Mouse (Mus musculus) C2C12 (cell line): ENCODE measurements at regions not wholly inside any gene's neighbourhood (a gene's known extent, or its start where the extent isn't known, plus 50 kb on each side); places are given as distances from the start of the nearest gene placed in this dataset.

Experiments
- H3K27me3 ChIP-seq: one replicate; pipeline ENCODE4 v1.6.1; 2011; ENCODE audit not compliant: control insufficient read depth, insufficient read depth, insufficient read length
- H3K36me3 ChIP-seq: one replicate; pipeline ENCODE4 v1.6.1; 2011; ENCODE audit not compliant: control insufficient read depth, insufficient read depth
- H3K4me3 ChIP-seq: one replicate; pipeline ENCODE4 v1.5.1; 2011; ENCODE audit warnings: mild to moderate bottlenecking, control low read depth; ENCODE audit not compliant: poor library complexity, insufficient read depth, severe bottlenecking
- H3K79me2 ChIP-seq: one replicate; pipeline ENCODE4 v1.6.1; 2011; ENCODE audit not compliant: control insufficient read depth, insufficient read depth
- H3K79me3 ChIP-seq: one replicate; pipeline ENCODE4 v1.6.1; 2011; ENCODE audit warnings: low read depth, control low read depth
- H3ac ChIP-seq: one replicate; pipeline ENCODE3; 2011; ENCODE audit warnings: low read depth; ENCODE audit not compliant: control insufficient read depth, insufficient read length
- CEBPB ChIP-seq: IDR thresholded peaks from one replicate; pipeline ENCODE4 v1.6.1; 2011; ENCODE audit warnings: low read depth, mild to moderate bottlenecking, control low read depth, moderate library complexity
- CTCF ChIP-seq: IDR thresholded peaks from one replicate; pipeline ENCODE4 v1.5.1; 2011; ENCODE audit not compliant: control insufficient read depth, insufficient read depth, insufficient read length
- FOSL1 ChIP-seq: IDR thresholded peaks from one replicate; pipeline ENCODE4 v1.8.0; 2011; ENCODE audit warnings: mild to moderate bottlenecking, low read length; ENCODE audit not compliant: poor library complexity, insufficient read depth, severe bottlenecking
- MAX ChIP-seq: IDR thresholded peaks from one replicate; pipeline ENCODE4 v1.6.1; 2011; ENCODE audit warnings: mild to moderate bottlenecking, control low read depth
- MYOD1 ChIP-seq: IDR thresholded peaks from one replicate; pipeline ENCODE4 v1.6.1; 2011; ENCODE audit warnings: low read depth; ENCODE audit not compliant: control insufficient read depth, insufficient read length
- MYOG ChIP-seq: IDR thresholded peaks from one replicate; pipeline ENCODE4 v1.6.1; 2011; ENCODE audit not compliant: control insufficient read depth, insufficient read length; ENCODE audit errors: extremely low read depth
- USF1 ChIP-seq: IDR thresholded peaks from one replicate; pipeline ENCODE4 v1.6.1; 2011; ENCODE audit warnings: low read depth, mild to moderate bottlenecking, control low read depth, moderate library complexity

DNA sequence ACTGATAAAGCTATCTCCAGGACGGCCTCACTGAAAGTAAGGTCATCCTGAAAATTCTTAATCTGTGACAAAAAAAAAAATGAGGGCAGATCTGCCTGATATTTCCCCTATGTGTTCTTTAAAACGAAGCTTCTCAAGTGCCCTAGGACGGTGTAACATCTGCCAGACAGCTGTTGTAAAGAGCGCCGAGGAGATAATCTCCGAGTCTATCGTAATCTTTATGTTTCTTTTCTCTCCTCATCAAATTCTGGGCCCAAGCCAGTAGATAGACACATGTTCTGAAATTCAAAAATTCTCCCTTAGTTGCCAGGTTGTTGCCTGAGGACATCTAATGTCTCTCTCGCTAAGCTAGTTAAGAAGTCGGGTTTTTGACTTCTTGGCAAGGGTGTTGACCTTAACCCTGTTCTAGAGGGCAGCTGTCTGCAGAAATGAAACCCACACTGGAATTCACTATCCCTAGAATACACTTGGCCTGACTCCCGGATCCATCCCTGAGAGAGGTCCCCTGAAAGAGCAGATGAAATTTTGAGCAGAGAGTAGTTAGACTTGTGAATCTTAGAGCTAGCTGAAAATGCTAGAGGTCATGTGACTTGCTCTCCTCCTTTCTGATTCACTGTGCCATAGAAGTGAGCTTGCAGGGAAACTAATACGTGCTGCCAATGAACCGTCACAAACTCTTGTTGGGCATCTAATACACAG is 104.1 kb upstream of the Hes1 start:
- no peaks in the 10 kb centered on the region for H3K27me3 ChIP-seq
- H3K4me3 ChIP-seq, result no peak overlapping the region
- H3K79me2 ChIP-seq, result no peaks in the 10 kb centered on the region
- TF ChIP-seq CTCF (no peak), CEBPB (no peak), MYOD1 (no peak), FOSL1 (no peak), MAX (no peak), MYOG (no peak), USF1 (peak; percentile 10)
- no peak overlapping the region for H3ac ChIP-seq
- H3K79me3 ChIP-seq, result no peaks in the 10 kb centered on the region
- H3K36me3 ChIP-seq, result no peaks in the 10 kb centered on the region

DNA sequence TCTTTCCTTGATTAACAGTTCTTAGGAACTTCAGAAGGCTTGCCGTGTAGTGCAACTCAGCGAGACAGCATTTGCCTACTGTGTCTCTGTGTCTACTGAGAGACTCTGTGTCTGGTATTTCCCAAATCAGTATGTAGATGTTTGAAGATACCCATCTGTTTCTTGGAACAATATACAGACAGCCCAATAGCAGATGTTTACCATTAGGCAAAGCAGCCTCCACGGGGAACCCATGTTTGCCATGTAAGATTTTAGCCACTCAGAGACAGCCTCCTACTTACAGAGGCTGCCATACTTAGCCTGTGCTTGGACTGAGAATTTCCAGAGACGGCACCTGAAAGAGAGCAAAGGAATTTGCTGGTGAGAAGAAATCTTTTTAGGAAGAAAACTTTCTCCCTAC is 100.9 kb upstream of the Hes1 start:
- no peak overlapping the region for H3K4me3 ChIP-seq
- TF ChIP-seq FOSL1 (no peak), MYOD1 (no peak), CEBPB (no peak)
- no peak overlapping the region for H3ac ChIP-seq
- H3K36me3 ChIP-seq, result no peaks in the 10 kb centered on the region
- H3K27me3 ChIP-seq, result no peaks in the 10 kb centered on the region
- H3K79me3 ChIP-seq, result no peaks in the 10 kb centered on the region
- no peaks in the 10 kb centered on the region for H3K79me2 ChIP-seq

DNA sequence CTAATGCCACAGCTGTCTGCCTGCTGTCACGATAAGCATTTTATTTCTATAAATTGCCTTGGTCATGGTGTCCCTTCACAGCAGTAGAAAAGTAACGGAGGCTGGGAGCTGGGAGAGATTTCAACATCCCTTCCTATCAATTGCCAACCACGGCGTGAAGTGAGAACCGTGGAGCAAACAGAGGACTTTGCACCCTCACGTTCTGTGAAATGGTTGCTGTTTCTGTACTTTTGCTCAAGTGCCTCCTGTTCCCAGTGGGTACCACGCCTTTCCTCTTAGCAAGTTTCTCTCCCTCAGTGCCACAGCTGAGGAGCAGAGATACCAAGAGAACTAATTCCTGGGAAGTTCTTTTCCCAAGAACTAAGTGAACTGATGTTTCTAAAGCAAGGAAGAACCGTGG is 99.6 kb upstream of the Hes1 start:
- TF ChIP-seq CTCF (no peak), MYOG (no peak)
- H3K27me3 ChIP-seq, result no peaks in the 10 kb centered on the region
- no peaks in the 10 kb centered on the region for H3K79me3 ChIP-seq
- H3ac ChIP-seq, result no peak overlapping the region
- H3K4me3 ChIP-seq, result no peak overlapping the region
- H3K79me2 ChIP-seq, result no peaks in the 10 kb centered on the region
- no peaks in the 10 kb centered on the region for H3K36me3 ChIP-seq

DNA sequence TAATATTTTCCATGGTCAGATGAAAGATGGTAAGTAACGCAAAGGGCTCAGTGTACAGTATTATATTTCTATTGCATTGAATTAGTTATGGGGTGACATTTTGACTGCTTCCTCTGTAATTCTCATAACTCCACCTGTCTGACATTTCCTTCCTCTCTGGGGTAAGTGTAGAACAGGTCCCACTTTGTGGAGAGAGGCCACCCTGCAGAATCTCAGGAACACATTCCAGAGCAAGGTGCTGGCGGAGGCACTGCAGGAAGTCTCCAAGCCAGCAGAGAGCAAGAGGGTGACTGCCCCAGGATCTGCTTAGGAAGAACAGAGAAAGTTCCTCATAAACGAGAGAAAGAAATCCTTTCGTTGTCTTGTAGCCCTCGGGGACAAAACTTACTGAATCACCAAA is 95.4 kb upstream of the Hes1 start:
- no peak overlapping the region for H3ac ChIP-seq
- no peaks in the 10 kb centered on the region for H3K79me2 ChIP-seq
- no peaks in the 10 kb centered on the region for H3K27me3 ChIP-seq
- H3K79me3 ChIP-seq, result no peaks in the 10 kb centered on the region
- no peaks in the 10 kb centered on the region for H3K36me3 ChIP-seq
- H3K4me3 ChIP-seq, result no peak overlapping the region
- TF ChIP-seq MAX, result no peak
- no peak for TF ChIP-seq MYOG
- no peak for TF ChIP-seq CEBPB
- TF ChIP-seq CTCF, result no peak
- TF ChIP-seq MYOD1, result no peak
- no peak for TF ChIP-seq FOSL1
- TF ChIP-seq USF1, result no peak

DNA sequence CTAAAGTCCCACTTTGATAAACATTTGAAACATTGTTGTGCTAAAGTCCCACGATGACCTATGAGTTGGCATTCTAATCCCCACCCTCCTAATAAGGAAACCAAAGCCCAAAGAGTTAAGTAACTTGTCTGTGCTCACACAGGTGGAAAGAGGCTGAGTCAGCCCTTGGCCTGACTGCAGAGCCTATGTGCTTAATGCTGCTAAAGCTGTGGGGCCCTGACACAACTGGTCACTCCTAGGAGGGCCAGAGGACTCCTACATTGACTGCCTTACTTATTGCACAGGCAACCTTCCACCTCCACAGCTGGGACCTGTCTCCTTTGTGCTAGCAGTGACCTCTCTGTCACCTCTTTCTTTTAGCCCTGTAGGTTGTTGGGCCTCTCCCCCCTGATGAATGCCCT is 91.4 kb upstream of the Hes1 start:
- Histone ChIP-seq H3K27me3 (no peaks in the 10 kb centered on the region), H3K79me3 (no peaks in the 10 kb centered on the region), H3ac (no peak overlapping the region), H3K79me2 (no peaks in the 10 kb centered on the region), H3K4me3 (no peak overlapping the region), H3K36me3 (no peaks in the 10 kb centered on the region)
- TF ChIP-seq USF1 (no peak), MYOD1 (no peak), FOSL1 (no peak), MYOG (no peak), MAX (no peak), CTCF (no peak), CEBPB (no peak)

DNA sequence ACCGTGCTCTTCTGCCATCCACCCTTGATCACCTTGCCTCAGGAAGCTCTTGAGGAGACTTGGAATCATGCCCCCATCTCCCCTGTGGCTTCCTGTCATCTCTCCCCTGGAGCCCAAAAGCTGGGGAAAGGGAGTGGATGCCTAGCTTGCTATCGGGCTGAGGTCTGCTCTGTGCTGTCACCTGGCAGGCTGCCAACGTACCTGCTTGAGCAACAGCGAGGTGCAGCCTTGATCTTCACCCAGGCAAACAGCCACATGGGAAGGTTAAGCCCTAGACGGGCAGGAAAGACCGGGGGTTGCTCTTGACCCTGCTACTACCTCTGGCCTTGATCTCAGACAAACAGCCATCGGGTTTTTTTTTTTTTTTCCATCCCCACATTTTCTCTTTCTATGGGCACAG is 90.9 kb upstream of the Hes1 start:
- TF ChIP-seq CTCF, result no peak
- TF ChIP-seq FOSL1, result no peak
- no peaks in the 10 kb centered on the region for H3K27me3 ChIP-seq
- no peak overlapping the region for H3K4me3 ChIP-seq
- no peaks in the 10 kb centered on the region for H3K36me3 ChIP-seq
- no peaks in the 10 kb centered on the region for H3K79me2 ChIP-seq
- no peak overlapping the region for H3ac ChIP-seq
- no peaks in the 10 kb centered on the region for H3K79me3 ChIP-seq
